Mouse (Mus musculus) lung, adult 2 months (tissue): Measurements from ENCODE around the gene Tpmt.

Source experiments
- CTCF ChIP-seq: fragments of 200-500 bp; IDR thresholded peaks from 2 replicates; pipeline ENCODE4 v1.5.1; 2011; ENCODE audit warnings: mild to moderate bottlenecking, low read length, control low read depth; ENCODE audit not compliant: insufficient read depth
- POLR2A ChIP-seq: fragments of 200-500 bp; IDR thresholded peaks from 2 replicates; pipeline ENCODE4 v1.6.1; 2011; ENCODE audit warnings: low read depth, mild to moderate bottlenecking, control low read depth, low read length, borderline replicate concordance; ENCODE audit errors: extremely low read depth

DNA sequence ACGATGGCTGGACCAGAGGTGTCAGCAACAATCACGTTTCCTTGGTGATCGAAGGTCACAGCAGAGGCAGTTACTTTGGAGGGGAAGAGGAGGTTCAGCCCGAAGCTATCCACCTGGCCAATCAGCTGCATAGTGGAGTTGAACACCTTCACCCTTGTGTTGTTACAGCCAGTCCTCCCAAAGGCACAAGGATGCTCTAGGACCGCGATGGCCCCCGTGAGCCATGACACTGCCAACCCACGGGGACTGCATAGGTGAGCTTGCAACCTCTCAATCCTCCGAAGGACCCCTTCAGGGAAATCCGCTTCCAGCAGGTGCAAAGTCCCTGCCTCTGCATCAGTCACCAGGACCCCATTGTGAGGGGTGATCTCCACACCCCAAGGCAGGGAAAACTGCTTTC is 30.8 kb downstream of the Tpmt start:
- TF ChIP-seq CTCF (no peak), POLR2A (no peak)
